Mouse (Mus musculus) liver, adult 2 months (tissue): Measurements from ENCODE around the gene 1700014D04Rik. TPM values are rescaled to one million over a fixed set of nuclear protein-coding genes. Genes with fewer than 3 reads are reported as not detected.
"Not testable (repeated sequence)": the region's sequence is repeated elsewhere in the genome, so short reads cannot be mapped to it uniquely, and the experiment has no call there.

Experiments
- DNase-seq: peaks from one replicate; pipeline ENCODE4 v3.0.0-alpha.2; 2011; ENCODE audit warnings: low read depth, low spot score; ENCODE audit errors: extremely low read depth
- H3K27ac ChIP-seq: fragments of 200-500 bp; replicated peaks from 2 replicates; pipeline ENCODE4 v1.5.1; 2012; ENCODE audit warnings: low read depth, mild to moderate bottlenecking, control low read depth, inconsistent platforms, low read length; ENCODE audit not compliant: insufficient read depth
- H3K27me3 ChIP-seq: fragments of 200-500 bp; 2 replicates; pipeline ENCODE4 v1.6.1; 2012; ENCODE audit warnings: mild to moderate bottlenecking, moderate library complexity, low read length, inconsistent platforms; ENCODE audit not compliant: control insufficient read depth, insufficient read depth
- H3K36me3 ChIP-seq: fragments of 200-500 bp; 2 replicates; pipeline ENCODE4 v1.6.1; 2012; ENCODE audit warnings: low read length, inconsistent platforms; ENCODE audit not compliant: control insufficient read depth, insufficient read depth
- H3K4me1 ChIP-seq: fragments of 200-500 bp; 2 replicates; pipeline ENCODE4 v1.6.1; 2011; ENCODE audit warnings: low read length; ENCODE audit not compliant: control insufficient read depth, insufficient read depth
- H3K4me3 ChIP-seq: fragments of 200-500 bp; 2 replicates; pipeline ENCODE4 v1.5.1; 2011; ENCODE audit warnings: low read depth, mild to moderate bottlenecking, control low read depth, low read length, moderate library complexity; ENCODE audit not compliant: insufficient read depth
- H3K79me2 ChIP-seq: fragments of 200-500 bp; 2 replicates; pipeline ENCODE4 v1.6.1; 2012; ENCODE audit warnings: inconsistent platforms, mild to moderate bottlenecking, low read length, moderate library complexity; ENCODE audit not compliant: control insufficient read depth, insufficient read depth
- H3K9ac ChIP-seq: fragments of 200-500 bp; 2 replicates; pipeline ENCODE4 v1.6.1; 2012; ENCODE audit warnings: low read depth, mild to moderate bottlenecking, control low read depth, inconsistent platforms, low read length
- CTCF ChIP-seq: fragments of 200-500 bp; IDR thresholded peaks from 2 replicates; pipeline ENCODE4 v1.5.1; 2011; ENCODE audit warnings: low read depth, low read length, control low read depth
- POLR2A ChIP-seq: fragments of 200-500 bp; IDR thresholded peaks from 2 replicates; pipeline ENCODE4 v1.6.1; 2011; ENCODE audit warnings: low read length, control low read depth; ENCODE audit not compliant: insufficient read depth; ENCODE audit errors: extremely low read depth
- WGBS: fragments of 180-500 bp; shearing (Covaris S2); methylation state at CpG from one replicate; pipeline ENCODE4 v1.1.7; 2018; 5-methylcytosine and 5-hydroxymethylcytosine counted together
- polyA plus RNA-seq: library from polyadenylated mRNA; depleted of rRNA; stranded (reverse); fragments of >200 nt; gene quantifications from 2 replicates; pipeline ENCODE4 v1.2.3, GENCODE M21; 2012; rRNA removed
- total RNA-seq: library from RNA; depleted of rRNA; stranded (reverse); fragments of >200 nt; gene quantifications from 2 replicates; pipeline ENCODE4 v1.2.3, GENCODE M21; 2014; rRNA removed

The 1700014D04Rik gene
- not detected in 2 replicates for total RNA-seq
- polyA plus RNA-seq = not detected in 2 replicates

DNA sequence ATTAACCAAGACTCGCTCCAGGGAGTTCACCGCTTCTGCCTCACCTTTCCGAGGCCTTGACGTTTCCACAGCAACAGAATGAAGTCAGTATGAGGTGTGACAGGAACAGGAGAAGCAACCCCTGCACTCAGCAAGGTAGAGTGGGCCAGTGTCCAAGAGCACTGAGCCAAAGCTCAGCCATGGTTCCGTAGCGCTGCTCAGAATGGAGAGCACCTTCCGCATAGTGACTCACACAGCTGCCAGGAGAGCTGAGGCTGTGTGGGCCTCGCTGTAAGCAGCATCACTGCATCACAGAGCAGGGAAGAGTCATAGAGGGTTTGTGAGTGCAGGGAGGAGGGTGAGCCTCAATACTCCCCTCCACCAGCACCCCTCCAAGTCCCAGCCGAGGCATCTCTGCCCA, at the start of gene 1700014D04Rik:
Gene 1700014D04Rik (minus strand): TSS at position 42 of the 400 bp plus-strand sequence.
- Histone ChIP-seq H3K4me1 (no peaks in the 10 kb centered on the region), H3K36me3 (no peaks in the 10 kb centered on the region), H3K4me3 (no peak within 1 kb of the TSS), H3K27ac (no peak within 1 kb of the TSS), H3K27me3 (no peaks in the 10 kb centered on the region), H3K79me2 (no peaks in the 10 kb centered on the region), H3K9ac (no peak within 1 kb of the TSS)
- 87% methylated on average over 9 of the region's 9 CpGs for WGBS
- no peak for DNase-seq
- TF ChIP-seq CTCF (no peak), POLR2A (no peak)

DNA sequence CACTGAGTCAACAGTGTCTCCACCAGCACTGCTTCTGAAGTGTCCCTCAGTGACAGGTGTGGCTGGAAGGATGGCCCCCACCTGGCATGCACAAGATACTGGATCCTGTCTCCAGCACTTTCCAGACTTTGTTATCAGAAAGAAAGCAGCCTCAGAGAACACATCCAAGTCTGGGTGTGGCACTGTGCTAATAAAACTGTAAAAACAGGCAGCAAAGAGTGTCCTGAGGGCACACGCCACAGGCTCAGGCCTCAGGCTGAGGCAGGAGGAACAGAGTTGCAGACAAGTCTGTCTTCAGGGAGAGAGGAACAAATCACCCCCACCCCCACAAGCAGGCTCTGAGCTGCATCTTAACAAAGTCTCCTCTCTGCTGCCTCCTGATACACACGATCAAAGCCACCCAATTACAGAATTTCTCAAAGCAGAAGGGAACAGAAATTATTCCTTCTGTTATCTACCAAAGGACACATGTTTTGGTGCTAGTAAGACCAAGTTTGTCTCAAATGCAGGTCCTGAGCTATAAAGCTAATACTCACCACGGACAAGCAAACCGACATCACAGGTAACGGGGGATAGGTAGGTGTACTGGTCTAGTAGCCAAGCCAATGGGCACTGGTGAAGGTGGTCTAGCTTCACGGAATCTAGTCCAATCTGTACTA, 49.4 kb upstream of the 1700014D04Rik start:
- Histone ChIP-seq H3K27me3 (no peaks in the 10 kb centered on the region), H3K4me1 (no peaks in the 10 kb centered on the region), H3K79me2 (no peaks in the 10 kb centered on the region), H3K27ac (no peak overlapping the region), H3K9ac (no peak overlapping the region), H3K4me3 (no peak overlapping the region), H3K36me3 (peaks cover 87% of the 10 kb centered on the region)
- DNase-seq = no peak
- 94% methylated on average over 6 of the region's 6 CpGs for WGBS
- TF ChIP-seq POLR2A (no peak), CTCF (no peak)

DNA sequence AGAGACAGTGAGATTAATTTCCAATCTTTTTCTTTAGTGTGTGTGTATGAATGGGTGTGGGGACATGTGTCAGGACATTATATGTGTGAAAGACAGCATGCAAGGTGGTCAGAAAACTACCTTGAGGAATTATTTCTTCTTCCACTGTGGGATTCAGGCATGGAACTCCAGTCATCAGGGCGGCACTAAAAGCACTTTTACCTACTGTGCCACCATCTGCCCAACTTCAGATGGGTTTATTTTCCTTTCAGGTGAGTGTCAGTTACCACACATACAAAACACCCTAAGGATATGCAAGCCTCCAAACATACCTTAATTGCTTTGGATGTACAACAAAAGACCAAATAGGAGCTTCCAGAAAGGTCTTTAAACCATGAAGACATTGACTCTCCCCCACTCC, 48.2 kb upstream of the 1700014D04Rik start:
- H3K36me3 ChIP-seq = peaks cover 87% of the 10 kb centered on the region
- H3K4me1 ChIP-seq = no peaks in the 10 kb centered on the region
- no peak overlapping the region for H3K9ac ChIP-seq

GRCm38 (mm10) chr13:59782145-59782544, 35.6 kb upstream of the 1700014D04Rik start, which contains the start of gene Gm49354:
Gm49354 (minus strand) TSS chr13:59782245.
- H3K9ac ChIP-seq = no peak within 1 kb of the TSS
- DNase-seq = no peak
- 79% methylated on average over 7 of the region's 7 CpGs for WGBS
- no peak within 1 kb of the TSS for H3K4me3 ChIP-seq
- H3K36me3 ChIP-seq = peaks cover 86% of the 10 kb centered on the region
- no peaks in the 10 kb centered on the region for H3K79me2 ChIP-seq
- no peaks in the 10 kb centered on the region for H3K27me3 ChIP-seq
- H3K4me1 ChIP-seq = no peaks in the 10 kb centered on the region
- TF ChIP-seq POLR2A = no peak
- no peak for TF ChIP-seq CTCF
- H3K27ac ChIP-seq = no peak within 1 kb of the TSS

More for the DNA sequence above, 48.2 kb upstream of the 1700014D04Rik start:
- H3K4me3 ChIP-seq = no peak overlapping the region
- no peaks in the 10 kb centered on the region for H3K79me2 ChIP-seq
- no peaks in the 10 kb centered on the region for H3K27me3 ChIP-seq
- TF ChIP-seq POLR2A (no peak), CTCF (no peak)
- no peak overlapping the region for H3K27ac ChIP-seq
- 92% methylated on average over 1 of the region's 1 CpGs for WGBS
- DNase-seq = no peak

- H3K4me1 ChIP-seq, H3K27ac ChIP-seq, H3K27me3 ChIP-seq, DNase-seq, H3K4me3 ChIP-seq, H3K9ac ChIP-seq, H3K79me2 ChIP-seq: not testable (repeated sequence)
- H3K36me3 ChIP-seq = peaks cover 86% of the 10 kb centered on the region
- 90% methylated on average over 1 of the region's 1 CpGs for WGBS
Measured at GRCm38 (mm10) chr13:59779744-59780264, 33.3 kb upstream of the 1700014D04Rik start.

DNA sequence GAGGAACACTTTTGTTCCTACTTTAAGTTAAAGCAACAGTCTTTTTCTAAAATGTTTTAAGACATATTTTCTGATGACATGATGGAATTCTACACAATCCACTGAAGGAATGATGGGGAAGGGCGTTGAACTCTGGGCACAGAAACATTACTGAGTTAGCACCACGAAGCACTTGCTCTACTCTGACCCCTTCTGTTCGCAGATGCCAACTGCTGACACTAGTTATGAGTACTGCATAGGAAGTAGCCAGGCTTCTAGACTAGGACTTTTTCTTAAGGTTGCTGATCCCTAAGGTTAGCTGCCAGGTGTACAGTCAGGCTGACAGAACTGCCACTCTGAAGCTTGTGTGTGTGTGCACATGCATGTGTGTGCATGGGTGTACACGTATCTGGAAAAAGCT, 32.7 kb upstream of the 1700014D04Rik start:
- no peaks in the 10 kb centered on the region for H3K27me3 ChIP-seq
- no peak overlapping the region for H3K4me3 ChIP-seq
- no peak overlapping the region for H3K9ac ChIP-seq
- H3K79me2 ChIP-seq = no peaks in the 10 kb centered on the region
- no peak for TF ChIP-seq POLR2A
- TF ChIP-seq CTCF = no peak
- H3K27ac ChIP-seq = no peak overlapping the region
- no peak for DNase-seq
- H3K4me1 ChIP-seq = no peaks in the 10 kb centered on the region
- 70% methylated on average over 4 of the region's 4 CpGs for WGBS
- peaks cover 81% of the 10 kb centered on the region for H3K36me3 ChIP-seq
